Mouse (Mus musculus) adrenal gland, postnatal 4 days (tissue): ENCODE data around the gene B3glct. TPM values are rescaled to one million over a fixed set of nuclear protein-coding genes. Genes with fewer than 3 reads are reported as not detected.

Experiments used
- DNase-seq, 2 experiments: peaks; one replicate each; pipeline ENCODE4 v3.0.0; 2021 to 2022; ENCODE audit warnings: low spot score in 2 of 2, mixed read lengths in 2 of 2
- total RNA-seq, 2 experiments: library from RNA; stranded (reverse); gene quantifications; 2 replicates each; pipeline ENCODE4 v1.2.3; 2021

The B3glct gene
- total RNA-seq, 2 experiments from 2014 or later, result 23.9 to 26.5 TPM

- no peak for DNase-seq
These were observed 15.1 kb upstream of the B3glct start for GRCm38 (mm10) chr5:149662980-149663379.

- no peak for DNase-seq
These were observed 14.6 kb upstream of the B3glct start for GRCm38 (mm10) chr5:149663417-149663816.

- DNase-seq, result no peak
These were observed 834 bp upstream of the B3glct start for GRCm38 (mm10) chr5:149677196-149677595.

- no peak for DNase-seq
These were observed 939 bp downstream of the B3glct start for GRCm38 (mm10) chr5:149678990-149679348.

GRCm38 (mm10) chr5:149679362-149679761 lies 1.3 kb downstream of the B3glct start:
- DNase-seq, result no peak

- no peak for DNase-seq
These were observed 1.9 kb downstream of the B3glct start for GRCm38 (mm10) chr5:149679886-149680285.

GRCm38 (mm10) chr5:149680946-149681345 lies 2.9 kb downstream of the B3glct start:
- no peak for DNase-seq

GRCm38 (mm10) chr5:149689860-149690259 lies 11.8 kb downstream of the B3glct start:
- DNase-seq, result no peak

- DNase-seq, result no peak
These were observed 14.5 kb downstream of the B3glct start for GRCm38 (mm10) chr5:149692548-149692947.

GRCm38 (mm10) chr5:149693200-149693599 lies 15.2 kb downstream of the B3glct start:
- DNase-seq, result no peak

GRCm38 (mm10) chr5:149693968-149694367 lies 15.9 kb downstream of the B3glct start:
- DNase-seq, result no peak

- no peak for DNase-seq
These were observed 17.2 kb downstream of the B3glct start for GRCm38 (mm10) chr5:149695077-149695750.

- DNase-seq, result no peak
These were observed 24.7 kb downstream of the B3glct start for GRCm38 (mm10) chr5:149702770-149703169.

- DNase-seq, result no peak
These were observed 33.5 kb downstream of the B3glct start for GRCm38 (mm10) chr5:149711545-149711944.

GRCm38 (mm10) chr5:149713170-149713774 lies 35.2 kb downstream of the B3glct start:
- no peak for DNase-seq

- no peak for DNase-seq
These were observed 35.8 kb downstream of the B3glct start for GRCm38 (mm10) chr5:149713834-149714233.

- DNase-seq, result no peak
These were observed 37.7 kb downstream of the B3glct start for GRCm38 (mm10) chr5:149715571-149716328.

GRCm38 (mm10) chr5:149716329-149716690 lies 38.3 kb downstream of the B3glct start:
- no peak for DNase-seq

GRCm38 (mm10) chr5:149731776-149732175 lies 53.7 kb downstream of the B3glct start:
- DNase-seq, result no peak

- no peak for DNase-seq
These were observed 59.2 kb downstream of the B3glct start for GRCm38 (mm10) chr5:149737210-149737609.

GRCm38 (mm10) chr5:149740145-149740544 lies 62.1 kb downstream of the B3glct start:
- DNase-seq, result no peak

GRCm38 (mm10) chr5:149740703-149741102 lies 62.7 kb downstream of the B3glct start:
- DNase-seq, result no peak
